Mouse (Mus musculus) bone marrow macrophage, adult 2 months (primary cell): Measurements from ENCODE around the gene Coq5. TPM values are rescaled to one million over a fixed set of nuclear protein-coding genes. Genes with fewer than 3 reads are reported as not detected.
"Not testable (repeated sequence)": the region's sequence is repeated elsewhere in the genome, so short reads cannot be mapped to it uniquely, and the experiment has no call there.

ENCODE experiments used
- H3K27ac ChIP-seq: 2 replicates; pipeline ENCODE4 v1.5.1; 2012; ENCODE audit warnings: low read depth, low read length; ENCODE audit not compliant: insufficient read depth
- H3K4me1 ChIP-seq: 2 replicates; pipeline ENCODE4 v1.6.1; 2012; ENCODE audit warnings: low read length; ENCODE audit not compliant: control insufficient read depth, insufficient read depth
- H3K4me3 ChIP-seq: 2 replicates; pipeline ENCODE4 v1.5.1; 2012; ENCODE audit warnings: mild to moderate bottlenecking, low read length, moderate library complexity; ENCODE audit not compliant: insufficient read depth
- CTCF ChIP-seq: IDR thresholded peaks from 2 replicates; pipeline ENCODE4 v1.5.1; 2012; ENCODE audit warnings: low read depth, mild to moderate bottlenecking, low read length, moderate library complexity
- POLR2A ChIP-seq: IDR thresholded peaks from 2 replicates; pipeline ENCODE4 v1.6.1; 2012; ENCODE audit warnings: mild to moderate bottlenecking, low read depth, low read length, borderline replicate concordance
- polyA plus RNA-seq: library from polyadenylated mRNA; stranded (reverse); fragments of >200 nt; gene quantifications from 2 replicates; pipeline ENCODE4 v1.2.4, GENCODE M21; 2012; ENCODE audit not compliant: missing spikeins, insufficient read depth, insufficient read length

Coq5 gene
- polyA plus RNA-seq, 1 experiment = 21.4 TPM

- peak within 1 kb of the TSS; percentile 54 for H3K27ac ChIP-seq
These were observed 21.5 kb downstream of the Coq5 start, which contains the start of gene Dynll1 for GRCm38 (mm10) chr5:115300792-115301614. Gene Dynll1, minus strand, starts transcription at chr5:115300999.

GRCm38 (mm10) chr5:115301615-115302014 is 22.1 kb downstream of the Coq5 start:
- Histone ChIP-seq H3K4me1 (peaks cover 10% of the 10 kb centered on the region), H3K4me3 (peak overlapping the region; percentile 75), H3K27ac (no peak overlapping the region)
- TF ChIP-seq POLR2A = no peak
- TF ChIP-seq CTCF = no peak

More at GRCm38 (mm10) chr5:115300792-115301614, 21.5 kb downstream of the Coq5 start, which contains the start of gene Dynll1:
- TF ChIP-seq POLR2A (peak; percentile 73; the same call in 1 of the 2 replicates), CTCF (no peak)
- H3K4me1 ChIP-seq = peaks cover 10% of the 10 kb centered on the region
- peak within 1 kb of the TSS; percentile 89 for H3K4me3 ChIP-seq

- H3K4me1 ChIP-seq = peaks cover 12% of the 10 kb centered on the region
- not testable (repeated sequence) for H3K27ac ChIP-seq, H3K4me3 ChIP-seq
These were observed 22.7 kb downstream of the Coq5 start for GRCm38 (mm10) chr5:115302190-115302589.

GRCm38 (mm10) chr5:115312354-115312753 is 32.9 kb downstream of the Coq5 start:
- Histone ChIP-seq H3K4me3 (no peak overlapping the region), H3K4me1 (peaks cover 15% of the 10 kb centered on the region), H3K27ac (peak overlapping the region; percentile 20)
- TF ChIP-seq POLR2A (no peak), CTCF (no peak)

- no peak for TF ChIP-seq POLR2A
- TF ChIP-seq CTCF = no peak
- Histone ChIP-seq H3K4me3 (no peak overlapping the region), H3K27ac (peak overlapping the region; percentile 20), H3K4me1 (peaks cover 12% of the 10 kb centered on the region)
These were observed 33.6 kb downstream of the Coq5 start for GRCm38 (mm10) chr5:115312816-115313667.

- TF ChIP-seq CTCF = no peak
- TF ChIP-seq POLR2A = no peak
- Histone ChIP-seq H3K4me3 (no peak overlapping the region), H3K4me1 (peaks cover 12% of the 10 kb centered on the region), H3K27ac (no peak overlapping the region)
These were observed 34.1 kb downstream of the Coq5 start for GRCm38 (mm10) chr5:115313668-115313943.

GRCm38 (mm10) chr5:115316968-115317644 is 37.6 kb downstream of the Coq5 start:
- TF ChIP-seq POLR2A = no peak
- Histone ChIP-seq H3K27ac (no peak overlapping the region), H3K4me3 (no peak overlapping the region), H3K4me1 (peaks cover 14% of the 10 kb centered on the region)

- TF ChIP-seq CTCF (no peak), POLR2A (no peak)
- Histone ChIP-seq H3K4me3 (no peak overlapping the region), H3K4me1 (peaks cover 8% of the 10 kb centered on the region), H3K27ac (no peak overlapping the region)
These were observed 38.3 kb downstream of the Coq5 start for GRCm38 (mm10) chr5:115317645-115318328.
